Mouse (Mus musculus): ENCODE results near the gene Tbc1d1.

DNA sequence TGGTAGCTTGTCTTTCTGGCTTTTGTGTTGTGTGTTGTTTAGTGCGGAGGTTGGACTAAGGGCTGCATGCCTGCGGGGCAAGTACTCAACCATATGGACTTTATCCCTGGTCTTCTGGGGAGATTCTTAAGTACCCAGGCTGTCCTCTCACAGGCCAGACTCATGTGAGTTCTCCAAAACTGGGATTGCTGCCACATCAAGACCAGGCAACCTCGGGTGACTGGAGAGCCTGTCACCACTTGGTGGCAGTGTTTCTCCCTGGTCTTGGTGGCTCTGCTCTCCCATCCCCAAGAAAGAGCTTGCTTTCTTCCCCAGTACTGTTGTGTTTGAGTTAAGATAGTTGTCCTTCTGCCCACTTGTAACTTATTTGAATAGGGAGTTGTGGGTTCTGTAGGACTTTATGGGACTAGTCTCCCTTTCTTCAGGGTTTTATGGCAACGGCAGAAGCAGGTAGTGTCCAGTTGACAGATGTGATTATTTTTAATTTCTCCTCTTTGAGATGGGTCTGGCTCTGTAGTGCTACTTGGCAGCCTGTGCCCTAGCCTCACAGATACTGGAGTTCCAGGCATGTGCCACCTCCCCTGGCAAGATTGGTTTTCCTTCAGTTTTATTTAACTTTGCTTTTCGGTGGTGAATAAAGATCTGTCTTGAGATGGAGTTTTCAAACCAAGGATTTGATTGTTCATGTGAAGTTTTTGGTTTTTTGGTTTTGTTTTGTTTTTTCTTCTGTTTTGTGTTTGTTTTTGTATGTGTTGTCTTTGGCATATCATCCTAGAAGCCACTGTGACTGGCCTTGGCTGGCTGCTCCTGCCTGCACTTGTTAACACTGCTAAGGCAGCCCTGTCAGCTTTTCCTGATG, 133.3 kb downstream of the Tbc1d1 start:
- TF ChIP-seq CTCF (IDR thresholded peaks at IDR 0.05; ENCODE audit: low read depth, low read length) (peak; percentile 96), POLR2A (IDR thresholded peaks at IDR 0.05; ENCODE audit: extremely low read depth, insufficient read depth, low read length) (no peak)

Measured in liver, adult 2 months (tissue).